Mouse (Mus musculus): ENCODE measurements at regions not wholly inside any gene's neighbourhood (a gene's known extent, or its start where the extent isn't known, plus 50 kb on each side); places are given as distances from the start of the nearest gene placed in this dataset.

DNA sequence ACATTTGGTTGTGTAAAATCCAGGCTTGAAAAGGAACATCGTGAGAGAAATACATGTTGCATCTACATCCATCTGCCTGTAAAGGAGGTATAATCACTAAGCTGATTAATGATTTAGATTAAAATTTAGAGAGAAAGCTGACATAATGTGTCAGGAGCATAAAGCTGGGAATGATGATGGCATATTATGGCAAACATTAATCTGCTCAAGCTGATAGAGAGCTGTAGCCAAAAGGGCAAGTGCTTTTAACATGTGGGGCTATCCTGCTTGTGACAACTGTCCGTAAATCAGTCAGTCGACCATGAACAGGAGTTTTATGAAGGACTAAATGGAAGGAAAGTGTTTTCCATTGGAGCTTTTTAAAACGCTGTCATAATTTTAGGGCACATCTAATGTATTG is 74.9 kb upstream of the Cdh9 start:
- H3K9me3 ChIP-seq (replicated peaks; ENCODE audit: low read length) = peaks cover 34% of the 10 kb centered on the region
- no peaks in the 10 kb centered on the region for H3K79me2 ChIP-seq (replicated peaks; ENCODE audit: control insufficient read depth, extremely low read depth, insufficient read depth, poor library complexity, severe bottlenecking)
- dilution Hi-C loops (cut with MboI; ENCODE audit: extremely low pct_ligation_motif_present, extremely low pct_unique_long_range_greater_than_20kb, low sequenced_read_pairs) = no loop called here
- no peak overlapping the region for H3K4me3 ChIP-seq (replicated peaks in 1 of 3; ENCODE audit: low read depth in 2 of 3, low read length in 2 of 3, poor library complexity in 1 of 3)
- TF ChIP-seq ZNF384 (IDR thresholded peaks at IDR 0.05; ENCODE audit: low read depth, low read length) = no peak
- TF ChIP-seq E2F4 (IDR thresholded peaks at IDR 0.05; ENCODE audit: insufficient replicate concordance, low read depth, low read length) = no peak
- TF ChIP-seq NRF1 (IDR thresholded peaks at IDR 0.05; ENCODE audit: low read depth, low read length) = no peak
- TF ChIP-seq MYC (IDR thresholded peaks at IDR 0.05; ENCODE audit: low read depth, low read length) = no peak
- TF ChIP-seq USF1 (IDR thresholded peaks at IDR 0.05; ENCODE audit: low read depth, low read length) = no peak
- no peak for TF ChIP-seq JUN (IDR thresholded peaks at IDR 0.05; ENCODE audit: insufficient read depth, low read depth, low read length)
- TF ChIP-seq UBTF (IDR thresholded peaks at IDR 0.05; ENCODE audit: low read depth, low read length) = no peak
- no peak for TF ChIP-seq ELF1 (IDR thresholded peaks at IDR 0.05; ENCODE audit: low read depth, low read length)
- TF ChIP-seq ZC3H11A (IDR thresholded peaks at IDR 0.05; ENCODE audit: low read depth, low read length) = no peak
- no peak for TF ChIP-seq GABPA (IDR thresholded peaks at IDR 0.05; ENCODE audit: insufficient replicate concordance, low read depth, low read length)
- TF ChIP-seq JUND (conservative IDR thresholded peaks at IDR 0.05; ENCODE audit: low read depth, low read length) = no peak
- no peak for TF ChIP-seq HCFC1 (IDR thresholded peaks at IDR 0.05; ENCODE audit: low read depth, low read length)
- no peak for TF ChIP-seq TBP (conservative IDR thresholded peaks at IDR 0.05; ENCODE audit: low read depth, low read length)
- no peak for TF ChIP-seq USF2 (conservative IDR thresholded peaks at IDR 0.05; ENCODE audit: low read depth, low read length)
- TF ChIP-seq POLR2AphosphoS2 (IDR thresholded peaks at IDR 0.05; ENCODE audit: low read depth, low read length) = no peak
- TF ChIP-seq POLR2A (IDR thresholded peaks at IDR 0.05; ENCODE audit: low read depth, low read length) = no peak
- TF ChIP-seq BHLHE40 (IDR thresholded peaks at IDR 0.05; ENCODE audit: low read depth, low read length) = no peak
- H3K27me3 ChIP-seq (replicated peaks) = no peaks in the 10 kb centered on the region
- H3K4me2 ChIP-seq (ENCODE audit: insufficient read depth, low read depth, poor library complexity, severe bottlenecking) = no peak overlapping the region
- no peak for DNase-seq (ENCODE audit: extremely low read depth)
- H3K27ac ChIP-seq (ENCODE audit: insufficient read depth, low read depth) = no peak overlapping the region
- H3K36me3 ChIP-seq (replicated peaks in 1 of 2; ENCODE audit: control insufficient read depth in 1 of 2, insufficient read depth in 1 of 2, low read length in 1 of 2) = no peaks in the 10 kb centered on the region
- H3K9ac ChIP-seq (ENCODE audit: insufficient read depth, low read depth) = no peak overlapping the region
- no peaks in the 10 kb centered on the region for H3K4me1 ChIP-seq (ENCODE audit: control insufficient read depth in 1 of 2, insufficient read depth in 2 of 2)
- in situ Hi-C loops (cut with MboI; ENCODE audit: low pct_ligation_motif_present, low pct_unique_long_range_greater_than_20kb, low sequenced_read_pairs) = no loop called here

DNA sequence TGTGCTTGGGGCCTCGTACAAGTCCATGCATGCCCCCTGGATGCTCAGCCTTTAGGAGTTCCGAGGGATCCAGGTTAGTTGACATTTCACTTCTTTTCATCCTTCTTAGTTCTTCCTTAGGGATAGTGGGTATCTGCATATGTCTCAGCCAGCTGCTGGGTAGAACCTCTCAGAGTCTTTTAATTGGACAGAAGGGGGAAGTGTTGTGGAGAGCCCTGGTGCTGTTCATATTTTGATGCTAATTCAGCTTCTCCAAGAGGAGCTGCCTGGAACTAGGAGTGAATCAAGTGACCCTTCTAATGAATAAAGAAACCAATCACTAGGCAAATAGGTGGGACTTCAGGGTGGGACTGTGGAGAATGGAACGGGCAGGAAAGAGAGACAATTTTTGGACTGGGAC is 67.3 kb upstream of the Cdh9 start:
- no peak for DNase-seq (ENCODE audit: extremely low read depth)
- dilution Hi-C loops (cut with MboI; ENCODE audit: extremely low pct_ligation_motif_present, extremely low pct_unique_long_range_greater_than_20kb, low sequenced_read_pairs) = no loop called here
- no peaks in the 10 kb centered on the region for H3K4me1 ChIP-seq (ENCODE audit: control insufficient read depth in 1 of 2, insufficient read depth in 2 of 2)
- H3K4me3 ChIP-seq (replicated peaks in 1 of 3; ENCODE audit: low read depth in 2 of 3, low read length in 2 of 3, poor library complexity in 1 of 3) = no peak overlapping the region
- no peaks in the 10 kb centered on the region for H3K27me3 ChIP-seq (replicated peaks)
- no peak overlapping the region for H3K4me2 ChIP-seq (ENCODE audit: insufficient read depth, low read depth, poor library complexity, severe bottlenecking)
- H3K9me3 ChIP-seq (replicated peaks; ENCODE audit: low read length) = peaks cover 34% of the 10 kb centered on the region
- no peaks in the 10 kb centered on the region for H3K79me2 ChIP-seq (replicated peaks; ENCODE audit: control insufficient read depth, extremely low read depth, insufficient read depth, poor library complexity, severe bottlenecking)
- H3K36me3 ChIP-seq (replicated peaks in 1 of 2; ENCODE audit: control insufficient read depth in 1 of 2, insufficient read depth in 1 of 2, low read length in 1 of 2) = no peaks in the 10 kb centered on the region
- in situ Hi-C loops (cut with MboI; ENCODE audit: low pct_ligation_motif_present, low pct_unique_long_range_greater_than_20kb, low sequenced_read_pairs) = no loop called here
- H3K9ac ChIP-seq (ENCODE audit: insufficient read depth, low read depth) = no peak overlapping the region
- H3K27ac ChIP-seq (ENCODE audit: insufficient read depth, low read depth) = no peak overlapping the region
- TF ChIP-seq E2F4 (IDR thresholded peaks at IDR 0.05; ENCODE audit: insufficient replicate concordance, low read depth, low read length) (no peak), ZKSCAN1 (IDR thresholded peaks at IDR 0.05; ENCODE audit: borderline replicate concordance, low read depth, low read length) (no peak), IRF4 (IDR thresholded peaks at IDR 0.05; ENCODE audit: low read depth, low read length) (no peak), ZMIZ1 (IDR thresholded peaks at IDR 0.05; ENCODE audit: low read depth, low read length) (no peak), NELFE (IDR thresholded peaks at IDR 0.05; ENCODE audit: low read depth, low read length) (no peak), CHD1 (IDR thresholded peaks at IDR 0.05; ENCODE audit: low read depth, low read length) (no peak), POLR2AphosphoS2 (IDR thresholded peaks at IDR 0.05; ENCODE audit: low read depth, low read length) (no peak), HCFC1 (IDR thresholded peaks at IDR 0.05; ENCODE audit: low read depth, low read length) (no peak), RAD21 (IDR thresholded peaks at IDR 0.05; ENCODE audit: low read depth, low read length) (no peak), CHD2 (IDR thresholded peaks at IDR 0.05; ENCODE audit: low read length) (no peak), USF2 (conservative IDR thresholded peaks at IDR 0.05; ENCODE audit: low read depth, low read length) (no peak), MAFK (IDR thresholded peaks at IDR 0.05; ENCODE audit: insufficient replicate concordance, low read length) (no peak), SMC3 (IDR thresholded peaks at IDR 0.05; ENCODE audit: low read depth, low read length) (no peak), TCF12 (IDR thresholded peaks at IDR 0.05; ENCODE audit: low read depth, low read length) (no peak), RCOR1 (conservative IDR thresholded peaks at IDR 0.05; ENCODE audit: low read depth, low read length) (no peak), ZC3H11A (IDR thresholded peaks at IDR 0.05; ENCODE audit: low read depth, low read length) (no peak), GABPA (IDR thresholded peaks at IDR 0.05; ENCODE audit: insufficient replicate concordance, low read depth, low read length) (no peak), MAZ (IDR thresholded peaks at IDR 0.05; ENCODE audit: low read depth, low read length) (no peak)

All from CH12.LX (cell line).